Mouse (Mus musculus) layer of hippocampus, postnatal 25 days (tissue): ENCODE data around the gene Tspoap1. TPM values are rescaled to one million over a fixed set of nuclear protein-coding genes. Genes with fewer than 3 reads are reported as not detected.
A peak's percentile ranks its signal among the peaks of the same experiment; 100 is the strongest.

Experiments used
- DNase-seq, 2 experiments: peaks; one replicate each; pipeline ENCODE4 v3.0.0; 2022; ENCODE audit warnings: mixed read lengths in 2 of 2, low spot score in 1 of 2; ENCODE audit errors: extremely low spot score in 1 of 2
- total RNA-seq, 2 experiments: library from RNA; stranded (reverse); gene quantifications; 2 replicates each; pipeline ENCODE4 v1.2.3; 2021

The Tspoap1 gene
- 100 to 1,000 TPM; 128 to 163 TPM for total RNA-seq

GRCm38 (mm10) chr11:87760301-87761081 is at the start of gene Tspoap1:
Gene Tspoap1, plus strand, starts transcription at chr11:87760541.
- peak; percentile 64 to 65 for DNase-seq

- DNase-seq = no peak
Observed at GRCm38 (mm10) chr11:87712188-87712587, 48.2 kb upstream of the Tspoap1 start.

GRCm38 (mm10) chr11:87715999-87716398 is 44.3 kb upstream of the Tspoap1 start:
- DNase-seq = no peak

GRCm38 (mm10) chr11:87719526-87719925 is 40.8 kb upstream of the Tspoap1 start:
- DNase-seq = no peak

- DNase-seq = no peak
Observed at GRCm38 (mm10) chr11:87720324-87720723, 40.0 kb upstream of the Tspoap1 start.

GRCm38 (mm10) chr11:87720839-87721238 is 39.5 kb upstream of the Tspoap1 start:
- DNase-seq = no peak

- DNase-seq = no peak
Observed at GRCm38 (mm10) chr11:87722168-87722567, 38.2 kb upstream of the Tspoap1 start.

- DNase-seq = no peak
Observed at GRCm38 (mm10) chr11:87722891-87723290, 37.5 kb upstream of the Tspoap1 start.

- DNase-seq = no peak
Observed at GRCm38 (mm10) chr11:87725515-87725914, 34.8 kb upstream of the Tspoap1 start.

- no peak for DNase-seq
Observed at GRCm38 (mm10) chr11:87725964-87726562, 34.3 kb upstream of the Tspoap1 start.

- DNase-seq = no peak
Observed at GRCm38 (mm10) chr11:87727021-87727420, 33.3 kb upstream of the Tspoap1 start.

GRCm38 (mm10) chr11:87727471-87727870 is 32.9 kb upstream of the Tspoap1 start:
- no peak for DNase-seq

GRCm38 (mm10) chr11:87728850-87729592 is 31.3 kb upstream of the Tspoap1 start:
- DNase-seq = no peak

- DNase-seq = no peak
Observed at GRCm38 (mm10) chr11:87729593-87730185, 30.7 kb upstream of the Tspoap1 start.

- no peak for DNase-seq
Observed at GRCm38 (mm10) chr11:87730652-87731310, 29.6 kb upstream of the Tspoap1 start.

GRCm38 (mm10) chr11:87734346-87734745 is 26.0 kb upstream of the Tspoap1 start:
- no peak for DNase-seq

GRCm38 (mm10) chr11:87735691-87736090 is 24.6 kb upstream of the Tspoap1 start:
- DNase-seq = no peak

- DNase-seq = peak in 1 of 2 experiments; percentile 30
Observed at GRCm38 (mm10) chr11:87736647-87737134, 23.6 kb upstream of the Tspoap1 start.

- peak; percentile 88 to 92 for DNase-seq
Observed at GRCm38 (mm10) chr11:87737175-87737740, 23.1 kb upstream of the Tspoap1 start, which contains the start of gene Supt4a. Gene Supt4a, plus strand, starts transcription at chr11:87737552.

GRCm38 (mm10) chr11:87743691-87744090 is 16.6 kb upstream of the Tspoap1 start:
- no peak for DNase-seq
